Mouse (Mus musculus): ENCODE data around the gene Plxnd1.

Gene Plxnd1

GRCm38 (mm10) chr6:115977810-115978209, 17.0 kb downstream of the Plxnd1 start:
- DNase-seq: no peak

- DNase-seq: no peak
Observed at GRCm38 (mm10) chr6:115975606-115976005, 19.2 kb downstream of the Plxnd1 start.

- no peak for DNase-seq
Observed at GRCm38 (mm10) chr6:115973881-115974662, 20.7 kb downstream of the Plxnd1 start.

GRCm38 (mm10) chr6:115973139-115973875, 21.5 kb downstream of the Plxnd1 start:
- DNase-seq: no peak

GRCm38 (mm10) chr6:115972083-115972764, 22.6 kb downstream of the Plxnd1 start:
- DNase-seq: no peak

GRCm38 (mm10) chr6:115971273-115972060, 23.3 kb downstream of the Plxnd1 start:
- DNase-seq: no peak

- no peak for DNase-seq
Observed at GRCm38 (mm10) chr6:115969952-115970351, 24.9 kb downstream of the Plxnd1 start.

- DNase-seq: no peak
Observed at GRCm38 (mm10) chr6:115969103-115969502, 25.7 kb downstream of the Plxnd1 start.

- peak; percentile 54 for DNase-seq
Observed at GRCm38 (mm10) chr6:115968700-115969099, 26.1 kb downstream of the Plxnd1 start.

GRCm38 (mm10) chr6:115968086-115968485, 26.7 kb downstream of the Plxnd1 start:
- peak; percentile 75 for DNase-seq

GRCm38 (mm10) chr6:115967291-115967880, 27.4 kb downstream of the Plxnd1 start:
- DNase-seq: peak; percentile 56

GRCm38 (mm10) chr6:115966227-115966966, 28.4 kb downstream of the Plxnd1 start:
- DNase-seq: no peak

GRCm38 (mm10) chr6:115963656-115964055, 31.1 kb downstream of the Plxnd1 start:
- no peak for DNase-seq

- DNase-seq: no peak
Observed at GRCm38 (mm10) chr6:115962439-115963085, 32.2 kb downstream of the Plxnd1 start.

GRCm38 (mm10) chr6:115961743-115962142, 33.1 kb downstream of the Plxnd1 start:
- no peak for DNase-seq

- no peak for DNase-seq
Observed at GRCm38 (mm10) chr6:115960322-115960721, 34.5 kb downstream of the Plxnd1 start.

- DNase-seq: peak; percentile 63
Observed at GRCm38 (mm10) chr6:115959151-115959691, 35.6 kb downstream of the Plxnd1 start.

- DNase-seq: no peak
Observed at GRCm38 (mm10) chr6:115958445-115958844, 36.4 kb downstream of the Plxnd1 start.

GRCm38 (mm10) chr6:115957681-115958080, 37.1 kb downstream of the Plxnd1 start:
- DNase-seq: peak; percentile 46

- peak; percentile 72 for DNase-seq
Observed at GRCm38 (mm10) chr6:115956922-115957601, 37.7 kb downstream of the Plxnd1 start.

Data from cerebellum, adult 8-10 months (tissue).